ENCODE assay signal across 1 mouse cellular context in genomic region chr8:4214006-4214980, GRCm38 (mm10).
TF ChIP-seq lines count a peak whose summit lies in the region.

No protein-coding gene starts in this region.

TF ChIP-seq in CH12.LX, 34 proteins besides CTCF, POLR2A, EP300 and RAD21:
- TF ChIP-seq TBP (conservative IDR thresholded peaks at IDR 0.05; ENCODE audit: low read depth, low read length) (0 out of 2 replicates have a peak, but pooled peaks have one; percentile 19), ELF1 (IDR thresholded peaks at IDR 0.05; ENCODE audit: low read depth, low read length) (0 out of 2 replicates have a peak, but pooled peaks have one; percentile 34), JUND (conservative IDR thresholded peaks at IDR 0.05; ENCODE audit: low read depth, low read length) (no peak), MAFK (IDR thresholded peaks at IDR 0.05; ENCODE audit: insufficient replicate concordance, low read length) (no peak), RCOR1 (conservative IDR thresholded peaks at IDR 0.05; ENCODE audit: low read depth, low read length) (no peak), HCFC1 (IDR thresholded peaks at IDR 0.05; ENCODE audit: low read depth, low read length) (no peak), E2F4 (IDR thresholded peaks at IDR 0.05; ENCODE audit: insufficient replicate concordance, low read depth, low read length) (no peak), MXI1 (IDR thresholded peaks at IDR 0.05; ENCODE audit: low read depth, low read length) (peak; percentile 63; the same call in 1 of the 2 replicates), ZMIZ1 (IDR thresholded peaks at IDR 0.05; ENCODE audit: low read depth, low read length) (no peak), CHD2 (IDR thresholded peaks at IDR 0.05; ENCODE audit: low read length) (no peak), NELFE (IDR thresholded peaks at IDR 0.05; ENCODE audit: low read depth, low read length) (no peak)
